Mouse (Mus musculus) neural tube, embryonic 10.5 days (tissue): ENCODE data around the gene Lmo7.

ENCODE experiments used
- DNase-seq: peaks from one replicate; pipeline ENCODE4 v3.0.0-alpha.2; 2017; ENCODE audit warnings: low spot score; ENCODE audit errors: extremely low spot score

The Lmo7 gene

DNA sequence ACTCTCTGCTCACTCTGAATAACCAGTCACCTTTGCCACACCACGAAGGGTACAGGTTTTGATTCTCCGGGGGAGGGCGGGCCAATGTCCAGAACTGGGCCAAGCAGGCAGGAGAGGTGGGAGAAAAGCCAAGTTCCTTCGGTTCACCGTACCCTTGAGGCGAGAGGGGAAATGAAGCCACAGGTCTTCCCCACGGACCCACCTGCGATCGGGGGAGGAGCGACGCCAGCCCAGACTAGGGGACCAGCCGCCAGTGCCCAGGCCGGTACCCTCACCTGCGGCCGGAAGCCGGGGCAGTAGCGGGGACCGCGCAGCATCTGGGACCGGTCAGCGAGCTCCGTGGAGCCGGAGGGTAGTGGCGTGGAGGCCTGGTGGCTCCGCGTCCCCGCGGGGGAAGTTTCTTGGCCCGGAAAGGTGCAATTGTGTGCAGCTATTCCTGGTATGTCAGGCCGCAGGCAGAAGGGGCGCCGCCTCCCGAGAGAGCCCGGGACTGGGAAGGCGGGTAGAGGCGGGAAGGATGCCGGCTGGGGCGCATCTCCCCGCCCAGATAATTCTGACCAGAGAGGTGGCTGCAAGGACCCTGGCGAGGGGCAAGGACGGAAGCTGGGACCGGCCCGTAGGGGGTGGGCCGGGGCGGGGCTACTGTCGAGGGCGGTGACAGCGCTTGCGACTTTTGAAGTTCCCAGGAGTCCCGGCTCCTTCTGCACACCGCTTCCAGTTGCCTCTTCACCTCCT lies at the start of gene Lmo7, which contains the start of gene Gm9922:
Gene Lmo7, plus strand, starts transcription at position 721 of the 735 bp plus-strand sequence.
Gene Gm9922, minus strand, starts transcription at position 578 of the 735 bp plus-strand sequence.
- peak; percentile 69 for DNase-seq

- DNase-seq, result no peak
Observed at GRCm38 (mm10) chr14:101687696-101688095, 42.1 kb upstream of the Lmo7 start.

GRCm38 (mm10) chr14:101688406-101688805 lies 41.4 kb upstream of the Lmo7 start:
- no peak for DNase-seq

DNA sequence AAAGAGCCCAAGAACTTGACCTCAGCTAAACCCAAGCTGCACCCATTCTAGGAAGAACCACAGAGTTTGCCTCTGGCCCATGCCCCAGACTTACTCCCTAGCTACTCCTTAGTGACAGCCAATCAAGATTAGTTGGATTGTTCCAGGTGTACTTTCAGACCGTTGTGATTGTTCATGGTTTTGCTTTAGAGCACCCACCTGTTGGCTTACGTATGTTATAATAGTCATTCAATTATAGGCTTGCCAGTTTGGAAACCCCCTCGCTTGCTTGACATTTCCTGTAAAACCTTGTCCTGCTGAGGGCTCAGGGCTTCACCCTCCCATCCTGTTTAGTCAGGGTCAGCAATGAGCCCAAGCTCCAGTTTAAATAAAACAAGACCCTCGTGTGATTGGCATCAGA lies 25.3 kb upstream of the Lmo7 start:
- no peak for DNase-seq

DNA sequence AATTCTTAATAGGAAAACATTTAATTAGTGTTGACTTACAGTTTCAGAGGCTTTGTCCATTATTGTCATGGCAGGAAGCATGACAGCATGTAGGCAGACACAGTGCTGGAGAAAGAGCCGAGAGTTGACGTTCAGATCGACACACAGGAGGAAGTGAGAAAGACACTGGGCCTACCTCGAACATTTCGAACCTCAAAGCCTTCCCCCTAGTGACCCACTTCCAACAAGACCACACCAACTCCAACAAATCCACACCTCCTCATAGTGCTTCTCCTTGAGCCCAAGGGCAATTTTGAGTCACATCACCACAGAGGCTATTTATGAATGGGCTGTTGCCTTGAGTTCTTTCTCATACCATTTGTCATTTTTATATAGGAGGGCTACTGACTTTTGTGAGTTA lies 22.7 kb upstream of the Lmo7 start:
- DNase-seq, result no peak

DNA sequence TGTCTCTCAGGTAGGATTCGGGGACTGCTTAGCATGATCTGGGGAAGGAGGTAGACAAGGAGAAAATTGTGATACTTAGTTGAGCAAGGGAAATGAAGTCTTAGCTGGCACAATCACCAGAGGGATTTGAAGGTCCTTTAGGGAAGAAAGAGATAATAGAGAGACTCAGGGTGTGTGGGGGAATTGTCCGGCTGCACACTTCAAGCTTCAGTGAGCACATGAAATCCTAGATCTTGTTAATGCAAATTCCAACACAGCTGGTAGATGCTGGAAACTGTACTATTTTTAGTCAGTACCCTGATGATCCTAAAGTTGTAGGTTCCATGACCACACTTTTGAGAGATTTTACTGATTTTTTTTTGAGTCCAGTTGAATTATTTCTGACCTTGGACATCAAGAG lies 15.3 kb upstream of the Lmo7 start:
- DNase-seq, result no peak

DNA sequence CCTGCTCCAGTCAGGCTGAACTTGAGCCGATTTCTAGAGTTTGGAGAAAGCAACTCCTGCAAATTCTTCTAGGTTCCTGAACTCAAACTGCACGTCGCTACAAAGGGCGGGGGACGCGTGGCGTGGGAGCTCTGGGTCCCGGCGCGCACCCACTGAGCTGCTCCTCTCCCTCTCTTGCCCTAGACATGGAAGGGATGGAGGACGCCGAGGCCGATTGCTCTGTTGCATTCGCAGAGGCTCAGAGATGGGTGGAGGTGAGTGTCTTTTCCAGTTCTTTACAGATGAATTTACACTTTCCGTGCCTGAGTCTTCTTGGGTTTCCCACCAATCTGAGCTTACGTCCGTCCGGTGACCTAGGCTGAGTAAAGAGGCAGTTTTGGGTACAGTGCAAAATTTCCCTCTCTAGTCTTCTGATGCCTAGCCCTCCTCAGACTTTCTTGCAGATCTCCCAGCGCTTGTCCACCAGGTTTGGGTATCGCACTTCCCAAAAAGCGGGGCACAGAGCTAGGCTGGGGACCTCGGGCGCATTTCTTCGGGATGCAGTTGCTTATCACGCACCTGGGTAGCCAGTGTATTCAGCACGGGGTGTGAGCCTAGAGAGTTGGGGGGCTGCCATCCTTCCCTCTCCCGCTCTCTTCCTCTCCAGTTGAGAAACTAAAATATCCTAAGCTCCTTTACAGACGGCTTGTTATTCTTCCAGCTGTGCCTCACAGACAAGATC lies 375 bp downstream of the Lmo7 start:
- DNase-seq, result no peak

DNA sequence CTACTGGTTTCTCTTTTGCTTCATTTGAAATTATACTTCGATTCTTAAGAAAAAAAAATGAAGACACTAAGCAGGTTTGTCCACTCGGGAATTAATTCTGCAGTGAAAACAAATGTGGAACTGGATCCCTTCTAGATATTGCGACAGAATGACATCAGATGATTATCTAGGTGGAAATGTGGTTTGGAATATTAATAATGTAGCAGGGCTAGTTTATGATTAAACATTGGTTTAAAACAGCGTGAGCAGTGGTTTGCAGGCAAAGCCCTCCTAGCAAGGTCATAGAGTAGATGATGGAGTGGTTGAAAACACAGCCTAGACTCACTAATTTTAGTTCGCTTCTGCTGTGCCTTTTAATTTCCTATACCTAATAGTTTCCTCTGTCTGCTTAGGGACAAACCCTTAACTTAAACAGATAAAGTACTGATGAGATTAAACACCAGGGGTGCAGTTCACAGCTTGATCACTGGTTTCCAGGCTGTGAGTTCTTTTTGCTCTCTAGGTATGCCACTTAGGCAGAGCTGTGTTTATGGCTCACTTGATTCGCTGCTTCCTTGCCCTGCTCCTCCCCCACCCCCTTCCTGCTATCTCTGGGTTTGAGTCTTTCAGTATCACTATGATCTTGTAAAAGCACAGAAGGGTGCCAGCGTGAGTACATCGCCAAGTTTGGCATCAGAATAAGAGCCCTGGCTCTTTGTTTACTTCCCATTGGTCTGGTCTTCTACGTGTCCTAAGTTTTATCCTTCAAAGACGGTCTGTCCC lies 4.0 kb downstream of the Lmo7 start:
- no peak for DNase-seq

GRCm38 (mm10) chr14:101737501-101737900 lies 7.7 kb downstream of the Lmo7 start:
- no peak for DNase-seq

GRCm38 (mm10) chr14:101746635-101747034 lies 16.9 kb downstream of the Lmo7 start:
- no peak for DNase-seq

DNA sequence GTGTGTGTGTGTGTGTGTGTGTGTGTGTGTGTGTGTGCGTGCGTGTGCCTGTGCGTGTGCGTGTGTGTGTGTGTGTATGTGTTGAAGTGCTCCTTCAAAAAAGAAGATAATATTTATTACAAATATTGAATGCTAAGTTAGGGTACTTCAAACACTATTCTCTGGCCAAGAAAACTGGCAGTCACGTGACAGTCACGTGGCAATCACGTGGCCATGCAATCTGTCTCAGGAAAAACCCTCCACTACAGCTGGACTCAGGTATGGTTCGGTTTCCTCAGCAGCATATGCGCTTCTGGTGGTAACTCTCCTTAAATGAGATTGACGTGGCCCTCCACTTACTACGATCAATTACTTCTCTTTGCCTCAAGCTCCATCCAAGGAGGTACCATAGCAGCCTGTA lies 18.1 kb downstream of the Lmo7 start:
- no peak for DNase-seq

DNA sequence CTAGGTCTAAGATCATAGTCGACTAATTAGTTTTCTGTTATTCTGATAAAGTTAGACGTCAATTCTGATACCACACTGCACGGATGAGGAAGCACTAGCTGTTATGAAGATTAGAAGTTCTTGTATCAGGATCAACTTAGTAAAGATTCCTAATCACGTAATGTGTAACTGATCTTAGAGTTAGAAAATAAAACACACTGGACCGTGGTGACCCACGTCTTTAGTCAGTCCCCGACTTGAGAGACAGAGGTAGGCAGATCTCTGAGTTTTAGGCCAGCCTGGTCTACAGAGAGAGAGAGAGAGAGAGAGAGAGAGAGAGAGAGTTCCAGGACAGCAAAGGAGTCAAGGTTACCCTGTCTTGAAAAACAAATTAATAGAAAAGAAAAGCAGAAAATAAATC lies 18.7 kb downstream of the Lmo7 start:
- DNase-seq, result no peak

DNA sequence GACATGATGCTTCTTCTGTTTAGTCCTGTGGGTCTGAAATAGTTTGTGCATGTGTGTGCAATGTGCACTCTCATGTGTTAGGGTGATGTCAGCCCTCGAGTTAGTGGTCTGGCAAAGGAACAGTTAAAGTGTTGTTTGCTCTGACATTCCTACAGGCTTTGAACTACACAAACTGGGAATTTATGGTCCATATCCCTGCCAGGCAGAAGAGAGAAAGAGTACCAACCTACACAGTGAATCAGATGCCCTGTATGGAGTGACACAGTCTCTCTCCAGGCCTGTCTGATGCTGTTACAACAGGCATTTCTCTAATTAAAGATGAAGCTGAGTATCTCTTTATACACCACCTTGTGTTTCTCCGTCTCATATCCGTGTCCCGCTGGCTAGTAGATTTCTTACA lies 21.2 kb downstream of the Lmo7 start:
- no peak for DNase-seq

GRCm38 (mm10) chr14:101755425-101755824 lies 25.7 kb downstream of the Lmo7 start:
- no peak for DNase-seq

DNA sequence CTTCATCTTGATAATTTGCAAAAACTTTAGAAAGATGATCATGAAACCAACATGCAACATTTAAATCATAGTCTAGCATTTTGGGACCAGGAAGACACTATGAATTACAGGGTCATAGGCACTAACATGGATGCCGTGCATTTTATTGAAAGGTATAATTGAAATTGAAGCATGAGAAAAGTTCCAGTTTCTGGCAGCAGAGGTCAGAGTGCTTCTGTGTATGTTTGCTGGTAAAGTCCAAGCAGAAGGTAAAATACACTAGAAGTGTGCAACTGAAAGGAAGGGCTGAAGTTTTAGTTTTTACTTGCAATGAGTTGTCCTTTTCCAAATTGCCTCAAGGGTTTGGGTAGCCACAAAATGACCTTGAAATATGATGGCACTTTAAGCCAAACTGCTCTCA lies 32.5 kb downstream of the Lmo7 start:
- no peak for DNase-seq

DNA sequence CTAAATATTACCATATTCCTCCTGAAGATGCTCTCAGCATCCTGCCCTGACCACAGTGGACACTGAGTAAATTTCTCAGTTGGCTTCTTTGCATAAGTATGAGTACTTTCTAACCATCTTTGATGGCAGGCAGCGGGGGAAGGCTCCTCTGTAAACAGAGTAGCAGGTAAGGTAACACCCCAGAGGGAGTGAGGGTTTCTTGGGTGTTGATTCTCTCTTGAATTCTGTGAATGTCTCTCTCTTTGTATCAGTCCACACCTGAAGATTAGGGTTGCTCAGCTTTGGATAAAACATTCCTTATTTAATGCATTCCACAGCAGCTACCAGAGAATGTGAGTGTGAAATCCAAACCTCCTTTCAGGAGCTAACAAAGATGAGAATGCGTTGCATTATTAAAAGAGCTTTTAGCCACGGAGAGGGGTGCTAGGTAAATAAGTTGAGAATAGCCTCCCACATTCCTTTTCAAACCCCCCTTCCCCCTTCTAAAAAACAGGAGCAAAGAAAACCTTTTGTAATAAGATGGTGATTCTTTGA lies 34.1 kb downstream of the Lmo7 start:
- DNase-seq, result no peak

- no peak for DNase-seq
Observed at GRCm38 (mm10) chr14:101771336-101771735, 41.6 kb downstream of the Lmo7 start.

GRCm38 (mm10) chr14:101771756-101772155 lies 42.0 kb downstream of the Lmo7 start:
- no peak for DNase-seq

- DNase-seq, result no peak
Observed at GRCm38 (mm10) chr14:101774631-101775030, 44.9 kb downstream of the Lmo7 start.

- DNase-seq, result no peak
Observed at GRCm38 (mm10) chr14:101776296-101777128, 46.8 kb downstream of the Lmo7 start.

GRCm38 (mm10) chr14:101777129-101777493 lies 47.4 kb downstream of the Lmo7 start:
- no peak for DNase-seq
